Mouse (Mus musculus) midbrain, embryonic 16.5 days (tissue): ENCODE data around the gene Fut2. TPM values are rescaled to one million over a fixed set of nuclear protein-coding genes. Genes with fewer than 3 reads are reported as not detected.

Source experiments
- ATAC-seq: fragments of 200-750 bp; cut with Nextera tagmentation; 2 replicates; pipeline ENCODE4 v1.8.0; 2017; ENCODE audit warnings: moderate TSS enrichment
- H3K27ac ChIP-seq: fragments of 300-500 bp; sonication (generic); 2 replicates; pipeline ENCODE4 v1.5.1; 2014; ENCODE audit warnings: mild to moderate bottlenecking, low read length, mixed read lengths
- H3K27me3 ChIP-seq: fragments of 300-500 bp; sonication (generic); 2 replicates; pipeline ENCODE4 v1.6.1; 2014; ENCODE audit warnings: low read depth, low read length, mixed read lengths; ENCODE audit not compliant: control insufficient read depth, insufficient read depth
- H3K36me3 ChIP-seq: fragments of 300-500 bp; sonication (generic); 2 replicates; pipeline ENCODE4 v1.6.1; 2014; ENCODE audit warnings: mild to moderate bottlenecking, low read length, moderate library complexity, mixed read lengths; ENCODE audit not compliant: control insufficient read depth, insufficient read depth
- H3K4me1 ChIP-seq: fragments of 300-500 bp; sonication (generic); 2 replicates; pipeline ENCODE4 v1.6.1; 2014; ENCODE audit warnings: mild to moderate bottlenecking, low read length, mixed read lengths; ENCODE audit not compliant: control insufficient read depth, insufficient read depth
- H3K4me2 ChIP-seq: fragments of 300-500 bp; sonication (generic); 2 replicates; pipeline ENCODE4 v1.6.1; 2014; ENCODE audit warnings: mild to moderate bottlenecking, low read length, mixed read lengths
- H3K4me3 ChIP-seq: fragments of 300-500 bp; sonication (generic); 2 replicates; pipeline ENCODE4 v1.5.1; 2014; ENCODE audit warnings: low read depth, mild to moderate bottlenecking, low read length, moderate library complexity, mixed read lengths
- H3K9ac ChIP-seq: fragments of 300-500 bp; sonication (generic); 2 replicates; pipeline ENCODE4 v1.6.1; 2014; ENCODE audit warnings: low read depth, low read length, mixed read lengths
- H3K9me3 ChIP-seq: fragments of 300-500 bp; sonication (generic); replicated peaks from 2 replicates; pipeline ENCODE4 v1.6.1; 2014; ENCODE audit warnings: mild to moderate bottlenecking, low read length, mixed read lengths; ENCODE audit not compliant: control insufficient read depth, poor library complexity, severe bottlenecking
- WGBS: fragments of 180-500 bp; shearing (Covaris S2); extraction: QIAGEN DNeasy Blood & Tissue Kit; methylation state at CpG from one replicate; pipeline ENCODE4 v1.1.7; 2014; 5-methylcytosine and 5-hydroxymethylcytosine counted together
- polyA plus RNA-seq: library from polyadenylated mRNA; unstranded; fragments of >200 nt; fragmentation: Nextera tagmentation; extraction: Ambion mirVana; gene quantifications from 2 replicates; pipeline ENCODE4 v1.2.1, GENCODE M21; 2015

The Fut2 gene
- polyA plus RNA-seq, 1 experiment from 2014 or later = 0.16 TPM

DNA sequence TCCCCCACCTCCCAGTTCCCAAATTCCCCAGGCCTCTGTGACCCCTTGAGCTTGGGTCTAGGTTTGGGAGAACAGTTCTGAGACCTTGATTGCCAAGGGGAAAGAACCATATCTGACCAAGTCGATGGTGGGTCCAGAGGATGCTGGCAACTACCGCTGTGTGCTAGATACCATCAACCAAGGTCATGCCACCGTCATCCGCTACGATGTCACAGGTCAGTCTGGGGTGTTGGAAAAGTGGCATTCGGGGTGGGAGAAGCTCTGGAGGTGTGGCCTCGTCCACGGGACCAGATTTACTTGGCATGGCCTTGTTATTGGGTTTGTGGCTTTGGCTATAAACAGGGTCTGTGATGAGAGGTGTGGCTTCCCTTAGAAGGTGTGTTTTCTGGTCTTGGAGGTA lies 40.7 kb downstream of the Fut2 start:
- no peak for ATAC-seq
- no peak overlapping the region for H3K9ac ChIP-seq
- no peaks in the 10 kb centered on the region for H3K9me3 ChIP-seq
- no peaks in the 10 kb centered on the region for H3K27me3 ChIP-seq
- no peak overlapping the region for H3K4me2 ChIP-seq
- no peak overlapping the region for H3K27ac ChIP-seq
- H3K4me1 ChIP-seq = peaks cover 8% of the 10 kb centered on the region; the same call in 1 of the 2 replicates
- WGBS = 87% methylated on average over 8 of the region's 8 CpGs
- H3K4me3 ChIP-seq = no peak overlapping the region
- no peaks in the 10 kb centered on the region for H3K36me3 ChIP-seq

DNA sequence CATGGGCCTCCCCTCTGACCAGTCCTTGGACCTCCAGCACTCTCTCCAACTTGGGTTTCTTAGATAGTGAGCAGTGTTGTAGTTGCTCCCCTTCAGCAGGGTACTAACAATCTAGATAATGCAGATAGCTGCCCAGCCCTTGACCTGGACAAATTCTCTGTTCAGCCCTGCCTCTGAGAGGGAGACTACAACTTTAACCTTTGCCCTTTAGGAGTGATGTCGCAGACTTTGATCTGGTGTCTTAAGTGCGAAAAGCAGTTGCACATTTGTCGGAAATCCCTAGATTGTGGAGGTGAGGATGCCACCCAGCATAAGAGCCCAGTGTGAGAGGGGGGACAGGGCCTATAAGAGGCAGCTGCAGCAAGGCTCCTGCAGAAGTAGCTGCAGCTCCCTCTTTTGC lies 41.5 kb downstream of the Fut2 start:
- Histone ChIP-seq H3K9ac (no peak overlapping the region), H3K27ac (no peak overlapping the region), H3K9me3 (no peaks in the 10 kb centered on the region), H3K36me3 (no peaks in the 10 kb centered on the region), H3K4me3 (no peak overlapping the region), H3K4me1 (peaks cover 8% of the 10 kb centered on the region; the same call in 1 of the 2 replicates), H3K4me2 (no peak overlapping the region), H3K27me3 (no peaks in the 10 kb centered on the region; the same call in 1 of the 2 replicates)
- ATAC-seq = no peak
- WGBS = 90% methylated on average over 3 of the region's 3 CpGs

DNA sequence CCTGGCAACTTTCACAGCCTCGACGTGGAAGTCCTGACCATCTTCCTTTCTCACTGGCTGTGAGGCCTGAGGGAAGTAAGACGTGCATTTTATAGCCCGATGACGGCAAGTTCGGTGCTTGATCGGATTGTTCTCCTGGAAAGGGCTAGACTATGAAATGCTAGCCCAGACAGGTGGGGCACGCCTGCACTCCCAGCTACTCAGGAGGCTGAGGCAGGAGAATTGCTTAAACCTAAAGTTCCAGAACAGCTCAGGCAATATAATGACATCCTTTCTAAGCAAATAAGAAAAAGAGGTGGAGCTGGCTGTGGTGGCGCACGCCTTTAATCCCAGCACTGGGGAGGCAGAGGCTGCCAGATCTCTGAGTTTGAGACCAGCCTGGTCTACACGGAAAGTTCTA lies 42.7 kb downstream of the Fut2 start:
- ATAC-seq = no peak
- Histone ChIP-seq H3K9ac (no peak overlapping the region), H3K36me3 (no peaks in the 10 kb centered on the region), H3K27ac (no peak overlapping the region), H3K4me3 (no peak overlapping the region), H3K27me3 (peaks cover 4% of the 10 kb centered on the region), H3K9me3 (no peaks in the 10 kb centered on the region), H3K4me1 (peaks cover 8% of the 10 kb centered on the region; the same call in 1 of the 2 replicates), H3K4me2 (no peak overlapping the region)
- 93% methylated on average over 11 of the region's 11 CpGs for WGBS

- Histone ChIP-seq H3K4me2 (no peak within 1 kb of the TSS; the same call in 1 of the 2 replicates), H3K9me3 (no peaks in the 10 kb centered on the region), H3K27ac (no peak within 1 kb of the TSS), H3K9ac (no peak within 1 kb of the TSS), H3K4me1 (no peaks in the 10 kb centered on the region), H3K36me3 (no peaks in the 10 kb centered on the region), H3K27me3 (peaks cover 19% of the 10 kb centered on the region), H3K4me3 (no peak within 1 kb of the TSS)
- WGBS = 29% methylated on average over 9 of the region's 9 CpGs
- ATAC-seq = no peak
Measured at GRCm38 (mm10) chr7:45621443-45621842, 44.8 kb downstream of the Fut2 start, which contains the start of gene Izumo1. TSS of gene Izumo1 (plus strand) at chr7:45621811.

GRCm38 (mm10) chr7:45619592-45619991 lies 46.6 kb downstream of the Fut2 start:
- Histone ChIP-seq H3K9me3 (no peaks in the 10 kb centered on the region), H3K27ac (no peak overlapping the region), H3K36me3 (no peaks in the 10 kb centered on the region), H3K4me2 (no peak overlapping the region), H3K9ac (no peak overlapping the region), H3K27me3 (peaks cover 19% of the 10 kb centered on the region), H3K4me3 (no peak overlapping the region), H3K4me1 (no peaks in the 10 kb centered on the region)
- no peak for ATAC-seq
- 90% methylated on average over 5 of the region's 5 CpGs for WGBS

DNA sequence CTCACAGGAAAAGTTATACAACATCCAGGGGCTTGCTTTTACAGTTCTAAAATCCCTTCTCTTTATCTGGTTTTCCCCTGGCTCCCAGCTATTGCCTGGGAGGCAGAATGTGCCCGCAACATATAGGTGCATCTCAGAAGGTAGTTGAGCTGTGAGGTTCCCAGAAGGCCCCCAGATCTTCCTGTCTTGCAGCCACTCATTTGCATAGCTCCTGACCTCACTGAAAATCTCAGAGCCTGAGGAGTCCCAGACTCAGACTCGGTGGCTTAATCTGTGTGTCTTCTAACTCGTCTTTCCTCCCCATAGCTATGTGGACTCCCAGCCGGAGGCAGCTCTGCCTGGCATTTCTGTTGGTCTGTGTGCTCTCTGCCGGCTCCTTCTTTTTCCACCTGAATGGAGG lies 47.9 kb downstream of the Fut2 start:
- ATAC-seq = no peak
- 86% methylated on average over 5 of the region's 5 CpGs for WGBS

GRCm38 (mm10) chr7:45617042-45617695 lies 49.0 kb downstream of the Fut2 start, which contains the start of gene Fut1:
TSS of gene Fut1 (plus strand) at chr7:45617289.
- Histone ChIP-seq H3K4me3 (peak within 1 kb of the TSS; percentile 18), H3K4me2 (peak within 1 kb of the TSS; percentile 36), H3K36me3 (no peaks in the 10 kb centered on the region), H3K4me1 (no peaks in the 10 kb centered on the region), H3K27ac (no peak within 1 kb of the TSS), H3K27me3 (peaks cover 19% of the 10 kb centered on the region), H3K9me3 (no peaks in the 10 kb centered on the region), H3K9ac (peak within 1 kb of the TSS; percentile 42; the same call in 1 of the 2 replicates)
- no peak for ATAC-seq
- 9% methylated on average over 27 of the region's 31 CpGs for WGBS

More for the DNA sequence above, 47.9 kb downstream of the Fut2 start:
- H3K9me3 ChIP-seq = no peaks in the 10 kb centered on the region
- H3K4me1 ChIP-seq = no peaks in the 10 kb centered on the region
- H3K27me3 ChIP-seq = peaks cover 19% of the 10 kb centered on the region
- H3K4me2 ChIP-seq = no peak overlapping the region
- no peak overlapping the region for H3K9ac ChIP-seq
- H3K36me3 ChIP-seq = no peaks in the 10 kb centered on the region
- no peak overlapping the region for H3K4me3 ChIP-seq
- H3K27ac ChIP-seq = no peak overlapping the region

GRCm38 (mm10) chr7:45616277-45616676 lies 49.9 kb downstream of the Fut2 start:
- H3K4me2 ChIP-seq = no peak overlapping the region
- no peaks in the 10 kb centered on the region for H3K4me1 ChIP-seq
- peaks cover 19% of the 10 kb centered on the region for H3K27me3 ChIP-seq
- WGBS = 17% methylated on average over 6 of the region's 6 CpGs
- no peaks in the 10 kb centered on the region for H3K36me3 ChIP-seq
- H3K9ac ChIP-seq = no peak overlapping the region
- H3K4me3 ChIP-seq = no peak overlapping the region
- H3K9me3 ChIP-seq = no peaks in the 10 kb centered on the region
- H3K27ac ChIP-seq = no peak overlapping the region
- ATAC-seq = no peak

DNA sequence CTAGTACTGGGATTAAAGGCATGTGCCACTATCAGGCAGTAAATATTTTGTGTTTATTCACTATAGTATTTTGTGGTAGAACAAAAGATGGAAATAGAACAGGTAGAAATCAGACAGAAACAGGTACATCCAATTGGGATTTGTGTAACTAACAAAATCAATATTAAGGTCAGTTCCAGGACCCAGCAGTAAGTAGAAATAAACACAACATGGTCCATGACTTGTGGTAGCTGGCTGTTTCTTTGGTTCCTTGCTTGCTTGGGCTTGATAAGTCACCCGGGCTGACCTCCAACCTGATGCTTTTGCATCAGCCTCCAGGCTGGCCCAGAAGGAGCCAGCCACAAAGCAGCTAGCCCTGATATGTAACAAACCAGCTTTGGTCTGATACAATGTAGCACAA lies 56.7 kb downstream of the Fut2 start:
- 85% methylated on average over 1 of the region's 1 CpGs for WGBS
- Histone ChIP-seq H3K9ac (no peak overlapping the region), H3K27me3 (no peaks in the 10 kb centered on the region), H3K4me3 (no peak overlapping the region), H3K9me3 (no peaks in the 10 kb centered on the region), H3K4me1 (no peaks in the 10 kb centered on the region), H3K27ac (no peak overlapping the region), H3K36me3 (no peaks in the 10 kb centered on the region), H3K4me2 (no peak overlapping the region)
- no peak for ATAC-seq
